5 mouse cellular contexts compared by ENCODE assay signal in genomic region chr6:12835079-12835478, GRCm38 (mm10).
DNase-seq lines count a peak whose midpoint lies in the region; TF ChIP-seq lines count a peak whose summit lies in the region.
"Not testable (repeated sequence)": the region's sequence is repeated elsewhere in the genome, so short reads cannot be mapped to it uniquely, and the experiment has no call there.

No protein-coding gene starts in this region.

- in situ Hi-C loops in ES-E14 (cut with MboI; ENCODE audit: low sequenced_read_pairs in 2 of 2, unreplicated experiment in 2 of 2), result not testable (repeated sequence)

- TF ChIP-seq CTCF in ES-Bruce4 (IDR thresholded peaks at IDR 0.05; ENCODE audit: low read depth, low read length), result not testable (repeated sequence)

- H3K9ac ChIP-seq in ES-Bruce4 (ENCODE audit: low read depth, poor library complexity, severe bottlenecking); ES-E14 (ENCODE audit: insufficient read depth, low read depth, low read length, poor library complexity, severe bottlenecking): not testable (repeated sequence)

- peak overlapping the region; percentile 51; the same call in 1 of the 2 replicates for H3K27ac ChIP-seq in ES-Bruce4 (ENCODE audit: insufficient read depth, low read length)
- H3K27ac ChIP-seq in ES-E14 (ENCODE audit: insufficient read depth, low read depth, low read length, poor library complexity, severe bottlenecking), result peak overlapping the region; percentile 33; the same call in 1 of the 2 replicates

- TF ChIP-seq POLR2A in ES-Bruce4 (IDR thresholded peaks at IDR 0.05; ENCODE audit: insufficient read depth, low read length), result not testable (repeated sequence)

- H3K36me3 ChIP-seq in ES-Bruce4 (ENCODE audit: control insufficient read depth, insufficient read depth, low read length, poor library complexity, severe bottlenecking); ES-E14 (ENCODE audit: control insufficient read depth, insufficient read depth, low read length, poor library complexity, severe bottlenecking): not testable (repeated sequence)

- H3K9me3 ChIP-seq in ES-Bruce4 (replicated peaks; ENCODE audit: control insufficient read depth, insufficient read depth, low read length, poor library complexity, severe bottlenecking), result peaks cover 12% of the 10 kb centered on the region
- not testable (repeated sequence) for H3K9me3 ChIP-seq in ES-E14 (ENCODE audit: control insufficient read depth, insufficient read depth, low read depth, low read length)

- DNase-seq in ES-CJ7 (ENCODE audit: low read depth, low spot score) (peak; percentile 90), ES-E14 (ENCODE audit: low read depth, low spot score) (peak; percentile 33), R1 (ENCODE audit: low read depth, low spot score) (peak; percentile 73), ZHBTc4 (ENCODE audit: low read depth, low spot score) (peak; percentile 84)

- not testable (repeated sequence) for TF ChIP-seq EP300 in ES-Bruce4 (IDR thresholded peaks at IDR 0.05; ENCODE audit: insufficient read depth, low read depth, low read length)

- not testable (repeated sequence) for H3K4me3 ChIP-seq in ES-Bruce4 (ENCODE audit: low read depth, low read length); ES-E14 (ENCODE audit: insufficient read depth in 1 of 2, low read depth in 1 of 2, low read length in 2 of 2, poor library complexity in 1 of 2, severe bottlenecking in 1 of 2)

- H3K27me3 ChIP-seq in ES-Bruce4 (ENCODE audit: control insufficient read depth, insufficient read depth, low read length, poor library complexity, severe bottlenecking), result not testable (repeated sequence)

- not testable (repeated sequence) for H3K4me1 ChIP-seq in ES-Bruce4 (ENCODE audit: control insufficient read depth, insufficient read depth, low read length); ES-E14 (ENCODE audit: control insufficient read depth in 2 of 2, insufficient read depth in 2 of 2, low read length in 2 of 2, poor library complexity in 1 of 2)

Comparison
In these comparisons a context has a peak if more than half of its experiments do, and no peak if none do; other contexts are left out.
1. DNase-seq: peak in every context shown above with its lines; median percentile 90 in ES-CJ7; 84 in ZHBTc4; 73 in R1; 33 in ES-E14.